ENCODE assay signal across 12 mouse cellular contexts in genomic region chr13:30729245-30729644, GRCm38 (mm10). TPM values are rescaled to one million over a fixed set of nuclear protein-coding genes. Genes with fewer than 3 reads are reported as not detected.
DNase-seq lines count a peak whose midpoint lies in the region; ATAC-seq lines count a peak whose summit lies in the region.
"Had no signal": no experiment of that assay in that cellular context is flagged by ENCODE, and none has a peak within 500 bp of the region (broad histone marks: within the 10 kb centered on the region; RNA-seq: fewer than 3 reads in every experiment).

No protein-coding gene starts in this region.

- DNase-seq in heart, adult 11 months: peak; percentile 95
- peak; percentile 34 for DNase-seq in NIH3T3 (ENCODE audit: low read depth)
- DNase-seq in gastrocnemius, postnatal 14 days: peak; percentile 39
- DNase-seq in kidney, postnatal 25 days: peak; percentile 36 to 40
- no peak for DNase-seq in thymus, adult 18-20 months
- DNase-seq in ovary, postnatal 10 days (ENCODE audit: low spot score): no peak
- no peak for DNase-seq in thymus, postnatal 25 days
- DNase-seq: embryo, embryonic 11 days had no signal

- no peak overlapping the region for H3K4me2 ChIP-seq in heart, embryonic 11.5 days
- H3K4me2 ChIP-seq: midbrain, embryonic 12.5 days had no signal

- no peak overlapping the region for H3K27ac ChIP-seq in heart, embryonic 11.5 days (ENCODE audit: low read depth, low read length)
- H3K27ac ChIP-seq: midbrain, embryonic 12.5 days had no signal

- H3K4me1 ChIP-seq in heart, embryonic 11.5 days (ENCODE audit: control insufficient read depth, insufficient read depth, low read length): peaks cover 4% of the 10 kb centered on the region; the same call in 1 of the 2 replicates
- H3K4me1 ChIP-seq: midbrain, embryonic 12.5 days had no signal

- H3K36me3 ChIP-seq in heart, embryonic 11.5 days (ENCODE audit: control insufficient read depth, insufficient read depth, low read length): no peaks in the 10 kb centered on the region
- H3K36me3 ChIP-seq: midbrain, embryonic 12.5 days had no signal

- ATAC-seq in heart, embryonic 11.5 days (replicated peaks; ENCODE audit: insufficient number of reproducible peaks, low FRiP score, low TSS enrichment): no peak; the same call in 1 of the 2 replicates
- ATAC-seq: activated CD4-positive, CD25-positive, alpha-beta regulatory T cell, adult 4 months; inflammation-experienced regulatory T-cells, adult 6 months had no signal

- H3K27me3 ChIP-seq in heart, embryonic 11.5 days (ENCODE audit: control insufficient read depth, insufficient read depth, low read length): no peaks in the 10 kb centered on the region
- H3K27me3 ChIP-seq: midbrain, embryonic 12.5 days had no signal

- WGBS in heart, embryonic 11.5 days (ENCODE audit: insufficient replicate concordance): 20% methylated on average over 6 of the region's 6 CpGs

- no peaks in the 10 kb centered on the region for H3K9me3 ChIP-seq in heart, embryonic 11.5 days (replicated peaks; ENCODE audit: control insufficient read depth, low read length)
- H3K9me3 ChIP-seq: midbrain, embryonic 12.5 days had no signal

- H3K4me3 ChIP-seq in heart, embryonic 11.5 days (ENCODE audit: low read depth, low read length): no peak overlapping the region
- H3K4me3 ChIP-seq: midbrain, embryonic 12.5 days had no signal

- H3K9ac ChIP-seq in heart, embryonic 11.5 days (ENCODE audit: low read depth, low read length): no peak overlapping the region
- H3K9ac ChIP-seq: midbrain, embryonic 12.5 days had no signal

- intact Hi-C loops in gastrocnemius, postnatal 14 days (cut with DNase I; ENCODE audit: low total_unique reads): loop anchor here (10.0 kb wide), 2 partner anchors 124 to 164 kb away; no protein-coding TSS in a partner anchor

RNA-seq across cellular contexts. Expression of gene Irf4, which starts 19.8 kb away (rescaled TPM):
- polyA plus RNA-seq in heart, embryonic 11.5 days (2014; fragmentation: Nextera tagmentation; extraction: Ambion mirVana): 0.03 TPM in 1 of 2 replicates, not detected in the other
- total RNA-seq in gastrocnemius, postnatal 14 days (2021): 1 to 10 TPM in 1 of 2 experiments, under 1 TPM in 1; 0.78 to 1.2 TPM

Comparison
In these comparisons a context has a peak if more than half of its experiments do, and no peak if none do; other contexts are left out.
1. DNase-seq: peak in heart, adult 11 months (single experiment), NIH3T3 (single experiment), gastrocnemius, postnatal 14 days (single experiment) and kidney, postnatal 25 days (2 of 2); none in thymus, adult 18-20 months (0 of 2), ovary, postnatal 10 days (single experiment) and thymus, postnatal 25 days (single experiment).